Mouse (Mus musculus) megakaryocyte, embryonic 14.5 days (primary cell): ENCODE data around the gene Rpl15. TPM values are rescaled to one million over a fixed set of nuclear protein-coding genes. Genes with fewer than 3 reads are reported as not detected.
"Not testable (repeated sequence)": the region's sequence is repeated elsewhere in the genome, so short reads cannot be mapped to it uniquely, and the experiment has no call there.

Source experiments
- H3K27me3 ChIP-seq: replicated peaks from 2 replicates; pipeline ENCODE3; 2012; ENCODE audit warnings: inconsistent platforms
- H3K36me3 ChIP-seq: replicated peaks from 2 replicates; pipeline ENCODE3; 2012; ENCODE audit warnings: low read length, inconsistent platforms, mixed read lengths
- H3K4me1 ChIP-seq: 2 replicates; pipeline ENCODE4 v1.6.1; 2012; ENCODE audit warnings: inconsistent platforms
- H3K4me3 ChIP-seq: replicated peaks from 2 replicates; pipeline ENCODE3; 2012; ENCODE audit warnings: moderate library complexity, mild to moderate bottlenecking, inconsistent platforms
- H3K9me3 ChIP-seq: 2 replicates; pipeline ENCODE4 v1.6.1; 2012; ENCODE audit warnings: inconsistent platforms
- FLI1 ChIP-seq: IDR thresholded peaks from 2 replicates; pipeline ENCODE4 v1.6.1; 2012; ENCODE audit warnings: low read length, inconsistent platforms, mixed read lengths
- GATA1 ChIP-seq: IDR thresholded peaks from 3 replicates; pipeline ENCODE4 v1.6.1; 2012; ENCODE audit warnings: mixed read lengths, low read length, inconsistent platforms, borderline replicate concordance
- polyA plus RNA-seq: library from polyadenylated mRNA; stranded (reverse); fragments of >175 nt; gene quantifications from 2 replicates; pipeline ENCODE4 v1.2.3, GENCODE M21; 2012; ENCODE audit warnings: low replicate concordance; ENCODE audit not compliant: insufficient read depth

Gene Rpl15
- polyA plus RNA-seq, 1 experiment: 176 TPM

DNA sequence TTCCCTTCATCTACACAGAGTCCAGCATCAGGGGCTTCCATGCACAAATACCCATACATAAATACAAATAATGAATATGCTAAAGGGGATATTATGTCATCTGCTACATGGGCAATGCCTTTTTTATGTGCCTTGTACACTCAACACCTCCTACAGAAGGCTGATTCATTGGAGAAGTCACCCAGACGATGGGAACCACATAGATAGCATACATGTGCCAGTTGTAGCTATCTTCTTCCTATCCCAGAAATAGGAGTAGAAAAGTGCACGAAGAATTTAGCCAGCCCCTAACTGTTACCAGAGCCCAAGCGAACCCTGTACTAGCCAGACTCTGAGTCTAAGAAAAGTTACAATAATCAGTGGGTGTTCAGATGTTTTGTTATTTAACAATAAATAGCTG is 20.9 kb upstream of the Rpl15 start:
- H3K27me3 ChIP-seq: no peaks in the 10 kb centered on the region
- no peak overlapping the region for H3K4me3 ChIP-seq
- H3K4me1 ChIP-seq: peaks cover 55% of the 10 kb centered on the region
- no peaks in the 10 kb centered on the region for H3K9me3 ChIP-seq
- H3K36me3 ChIP-seq: peaks cover 21% of the 10 kb centered on the region
- TF ChIP-seq FLI1 (no peak), GATA1 (no peak)

DNA sequence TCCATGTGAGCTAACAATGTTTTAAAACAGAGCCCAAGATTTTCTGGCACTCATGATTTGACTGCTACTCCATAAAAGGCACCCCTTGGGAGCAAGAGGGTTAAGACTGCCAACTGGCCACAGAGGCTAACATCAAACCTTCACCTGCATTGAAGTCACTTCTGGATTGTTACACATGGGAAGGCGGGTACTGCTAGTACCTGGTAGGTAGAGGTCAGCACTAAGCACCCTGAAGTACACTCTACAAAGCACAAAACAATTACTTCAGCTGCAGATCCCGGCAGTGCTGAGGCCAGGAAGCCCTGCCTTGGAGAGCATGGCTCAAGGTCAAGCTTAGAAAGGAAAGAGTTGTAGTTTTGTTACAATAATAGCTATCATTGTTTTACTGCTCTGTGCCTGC is 16.2 kb upstream of the Rpl15 start:
- no peak for TF ChIP-seq GATA1
- Histone ChIP-seq H3K4me3 (no peak overlapping the region), H3K4me1 (peaks cover 41% of the 10 kb centered on the region), H3K9me3 (no peaks in the 10 kb centered on the region), H3K36me3 (peaks cover 49% of the 10 kb centered on the region), H3K27me3 (no peaks in the 10 kb centered on the region)

DNA sequence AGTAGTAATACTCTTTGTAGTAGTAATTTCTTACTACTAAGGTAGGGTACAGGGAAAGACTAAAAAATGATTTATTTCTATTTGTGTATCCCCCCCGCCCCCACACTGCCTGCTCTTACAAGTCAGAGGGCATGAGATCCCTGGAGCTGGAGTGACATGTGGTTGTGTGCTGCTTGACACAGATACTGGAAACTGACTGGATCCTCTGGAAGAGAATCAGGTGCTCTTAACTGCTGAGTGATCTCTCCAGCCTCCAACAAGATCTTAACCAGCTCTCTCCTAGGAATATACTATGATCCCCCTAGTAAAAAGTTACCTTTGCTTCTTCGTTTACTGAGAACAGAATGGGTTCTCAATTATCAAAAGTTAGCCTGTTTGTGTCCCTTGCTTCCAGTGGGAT is 15.2 kb upstream of the Rpl15 start:
- Histone ChIP-seq H3K4me3 (no peak overlapping the region), H3K27me3 (no peaks in the 10 kb centered on the region), H3K36me3 (peaks cover 58% of the 10 kb centered on the region), H3K4me1 (peaks cover 32% of the 10 kb centered on the region), H3K9me3 (no peaks in the 10 kb centered on the region)
- no peak for TF ChIP-seq GATA1
- TF ChIP-seq FLI1: no peak

DNA sequence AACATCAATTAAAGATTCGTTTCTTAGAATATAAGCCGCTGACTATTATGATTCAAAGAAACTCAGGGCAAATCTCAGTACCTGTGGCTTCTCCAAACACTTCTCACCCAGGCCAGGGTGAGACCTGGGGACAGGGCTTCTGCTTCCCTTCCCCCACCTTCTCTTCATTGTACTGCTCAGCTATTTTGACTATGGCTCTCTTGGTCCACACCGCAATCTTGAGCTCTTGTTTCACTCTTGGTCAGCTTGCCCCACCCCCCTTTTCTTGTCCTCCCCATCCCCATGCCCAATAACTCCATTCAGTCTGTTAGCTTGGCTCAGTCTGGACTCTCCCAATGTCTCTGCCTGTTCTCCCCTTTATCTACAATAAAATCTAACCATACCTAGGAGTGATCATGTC is 14.3 kb upstream of the Rpl15 start:
- Histone ChIP-seq H3K36me3 (peaks cover 64% of the 10 kb centered on the region), H3K9me3 (no peaks in the 10 kb centered on the region), H3K4me3 (no peak overlapping the region), H3K4me1 (peaks cover 31% of the 10 kb centered on the region), H3K27me3 (no peaks in the 10 kb centered on the region)
- TF ChIP-seq FLI1: no peak
- no peak for TF ChIP-seq GATA1

DNA sequence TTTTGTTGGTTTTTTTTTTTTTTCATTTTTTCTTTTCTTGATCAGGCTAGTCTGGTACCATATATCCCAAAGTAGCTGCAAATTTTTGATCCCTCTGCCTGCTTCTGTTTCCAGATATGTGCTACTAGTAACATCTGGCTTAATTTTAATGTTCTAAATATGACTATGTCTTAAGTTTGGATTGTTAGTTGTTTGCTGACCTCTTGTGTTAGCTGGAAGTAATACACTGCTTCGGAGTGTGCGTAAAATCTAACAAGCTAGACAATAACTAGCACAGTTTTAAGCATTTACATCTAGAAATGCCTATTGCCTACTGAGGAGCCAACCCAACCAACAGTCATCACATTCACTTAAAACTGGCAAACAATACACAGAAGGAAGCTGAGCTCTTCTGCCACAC is 13.4 kb upstream of the Rpl15 start:
- H3K36me3 ChIP-seq: peaks cover 69% of the 10 kb centered on the region
- H3K4me3 ChIP-seq: no peak overlapping the region
- no peaks in the 10 kb centered on the region for H3K9me3 ChIP-seq
- peaks cover 24% of the 10 kb centered on the region for H3K4me1 ChIP-seq
- TF ChIP-seq FLI1 (no peak), GATA1 (no peak)
- no peaks in the 10 kb centered on the region for H3K27me3 ChIP-seq

DNA sequence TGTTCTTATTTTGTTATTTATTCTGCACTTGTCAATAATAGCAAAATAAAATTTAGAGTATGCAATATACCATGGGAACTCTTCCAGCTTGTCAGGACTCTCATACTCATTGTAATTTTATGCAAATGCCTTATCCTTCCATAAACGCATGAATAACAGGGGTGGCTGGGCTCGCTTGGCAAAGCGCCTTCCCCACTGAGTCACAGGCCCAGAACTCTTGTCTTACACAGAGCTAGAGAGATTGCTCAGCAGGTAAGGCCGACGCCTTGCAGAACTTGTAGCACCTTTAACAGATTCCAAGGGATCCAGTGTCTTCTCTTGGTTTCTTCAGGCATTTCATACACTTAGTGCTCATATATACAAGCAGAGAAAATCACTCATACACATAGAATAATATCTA is 9.2 kb upstream of the Rpl15 start:
- H3K36me3 ChIP-seq: peaks cover 87% of the 10 kb centered on the region
- no peaks in the 10 kb centered on the region for H3K27me3 ChIP-seq
- no peaks in the 10 kb centered on the region for H3K9me3 ChIP-seq
- H3K4me1 ChIP-seq: peaks cover under 1% of the 10 kb centered on the region; the same call in 1 of the 2 replicates
- no peak for TF ChIP-seq FLI1
- no peak for TF ChIP-seq GATA1
- no peak overlapping the region for H3K4me3 ChIP-seq

DNA sequence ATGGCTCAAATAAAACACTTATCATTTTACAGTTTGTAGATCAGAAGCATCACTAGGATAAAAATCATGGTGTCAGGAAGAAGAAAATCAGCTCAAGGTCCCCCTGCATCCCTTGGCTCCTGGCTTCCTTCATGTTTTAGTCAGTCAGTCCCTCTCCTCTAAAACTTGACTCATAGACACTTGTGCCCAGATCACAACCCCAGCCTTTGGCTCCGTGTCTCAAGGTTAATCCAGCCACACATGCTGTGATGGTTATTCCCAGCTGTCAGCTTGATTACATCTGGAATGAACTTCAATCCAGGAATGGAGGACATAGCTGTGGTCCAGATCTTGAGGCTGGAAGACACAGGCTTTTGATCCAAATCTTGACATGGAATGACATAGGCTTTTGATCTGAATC is 3.3 kb upstream of the Rpl15 start:
- Histone ChIP-seq H3K4me1 (peaks cover 9% of the 10 kb centered on the region), H3K36me3 (peaks cover 48% of the 10 kb centered on the region), H3K4me3 (no peak overlapping the region), H3K27me3 (no peaks in the 10 kb centered on the region), H3K9me3 (no peaks in the 10 kb centered on the region)
- TF ChIP-seq GATA1: no peak

DNA sequence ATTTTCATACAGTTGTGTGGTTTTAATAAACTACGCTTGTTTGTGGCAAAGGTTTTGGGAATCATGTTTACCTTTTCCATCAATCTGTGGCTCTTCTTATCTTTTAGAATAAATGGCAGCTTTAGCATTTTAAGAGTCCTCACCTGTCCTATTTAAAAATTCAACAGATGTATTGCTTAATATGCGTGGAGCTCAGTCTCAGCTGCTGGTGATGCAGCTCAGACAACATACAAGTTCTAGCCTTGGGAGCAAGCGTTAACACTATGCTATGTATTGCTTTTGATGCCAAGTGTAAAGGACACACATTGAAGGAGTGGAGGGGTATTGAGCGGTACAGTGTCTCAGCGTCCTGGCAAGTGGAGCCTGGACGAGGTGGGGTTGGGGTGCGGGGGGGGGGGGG is 475 bp upstream of the Rpl15 start:
- no peaks in the 10 kb centered on the region for H3K9me3 ChIP-seq
- TF ChIP-seq GATA1 (no peak), FLI1 (no peak)
- peaks cover 45% of the 10 kb centered on the region for H3K36me3 ChIP-seq
- peaks cover 9% of the 10 kb centered on the region for H3K4me1 ChIP-seq
- H3K27me3 ChIP-seq: no peaks in the 10 kb centered on the region
- H3K4me3 ChIP-seq: peak overlapping the region; percentile 96

GRCm38 (mm10) chr14:18269947-18270528 is 1.2 kb downstream of the Rpl15 start:
- Histone ChIP-seq H3K36me3 (peaks cover 41% of the 10 kb centered on the region), H3K4me3 (peak overlapping the region; percentile 96)
- H3K4me1 ChIP-seq, H3K9me3 ChIP-seq, H3K27me3 ChIP-seq: not testable (repeated sequence)

- Histone ChIP-seq H3K4me1 (peaks cover 6% of the 10 kb centered on the region; the same call in 1 of the 2 replicates), H3K4me3 (no peak overlapping the region), H3K9me3 (no peaks in the 10 kb centered on the region), H3K36me3 (peaks cover 30% of the 10 kb centered on the region), H3K27me3 (no peaks in the 10 kb centered on the region)
- no peak for TF ChIP-seq FLI1
- no peak for TF ChIP-seq GATA1
Observed at GRCm38 (mm10) chr14:18263427-18263826, 7.8 kb downstream of the Rpl15 start.

DNA sequence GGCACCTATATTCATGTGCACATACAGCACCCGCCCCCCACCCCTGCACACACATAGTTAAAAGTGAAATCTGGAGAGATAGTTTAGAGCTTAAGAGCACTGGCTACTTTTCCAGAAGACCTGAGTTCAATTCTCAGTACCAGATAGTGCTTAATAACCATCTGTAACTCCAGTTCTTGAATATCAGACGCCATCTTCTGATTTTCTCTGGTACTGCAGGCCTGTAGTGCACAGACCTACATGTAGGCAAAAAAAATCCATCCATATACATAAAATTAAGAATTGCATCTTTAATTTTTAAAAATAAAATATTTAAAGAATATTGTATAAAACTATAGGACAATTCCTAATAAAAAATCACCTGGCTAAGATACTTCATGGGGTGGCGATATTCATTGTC is 10.0 kb downstream of the Rpl15 start:
- TF ChIP-seq FLI1 (no peak), GATA1 (no peak)
- Histone ChIP-seq H3K36me3 (peaks cover 9% of the 10 kb centered on the region), H3K4me3 (no peak overlapping the region), H3K27me3 (no peaks in the 10 kb centered on the region), H3K4me1 (peaks cover 6% of the 10 kb centered on the region; the same call in 1 of the 2 replicates), H3K9me3 (no peaks in the 10 kb centered on the region)
